In the genomic region with DNA sequence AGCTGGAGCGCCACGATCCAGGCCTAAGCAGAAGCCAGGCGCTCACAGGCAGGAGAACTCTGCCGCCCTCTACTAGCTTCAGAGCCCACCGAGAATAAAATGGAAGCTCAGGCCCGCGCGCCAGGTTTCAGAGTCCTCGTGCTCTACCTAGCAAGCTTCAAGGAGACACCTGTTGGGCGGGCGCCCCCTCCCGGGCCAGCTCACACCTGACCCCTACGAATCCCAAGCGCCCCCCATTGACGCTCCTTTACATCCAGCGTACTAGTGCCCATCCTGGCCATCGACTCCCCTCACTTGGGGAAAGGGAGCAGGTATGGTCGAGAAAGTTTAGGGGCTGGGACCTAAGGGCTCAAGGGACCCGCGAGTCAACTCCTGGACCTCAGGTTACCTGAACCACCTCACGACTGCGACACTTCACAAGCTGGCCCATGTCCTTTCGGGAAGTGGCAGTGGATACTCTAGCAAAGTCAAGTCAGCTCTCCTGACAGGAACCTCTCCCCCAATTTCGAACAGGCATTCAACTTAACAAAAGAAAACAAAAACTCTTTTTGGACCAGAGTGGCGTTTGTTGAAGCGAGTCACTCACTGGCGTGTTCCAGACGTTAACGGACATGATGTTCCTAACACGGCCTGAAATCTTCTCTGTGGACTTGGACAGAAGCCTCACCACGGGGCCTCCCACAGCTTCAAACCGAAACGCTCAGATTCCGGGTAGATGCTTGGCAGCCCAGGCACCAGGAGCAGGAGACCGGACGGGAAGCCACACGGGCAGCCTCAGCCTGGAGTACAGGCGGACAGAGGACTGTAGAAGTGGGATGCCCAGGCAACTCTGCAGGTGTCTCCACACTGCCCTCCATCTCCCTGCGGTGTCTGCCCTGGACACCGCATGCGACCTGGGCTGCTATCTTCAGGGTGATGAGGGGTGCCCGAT, we compare ENCODE assay signal across 8 mouse cellular contexts. TPM values are rescaled to one million over a fixed set of nuclear protein-coding genes. Genes with fewer than 3 reads are reported as not detected.
DNase-seq lines count a peak whose midpoint lies in the region; ATAC-seq and TF ChIP-seq lines count a peak whose summit lies in the region.

No protein-coding gene starts in this region.

- peaks cover 0 to 11% of the 10 kb centered on the region in 2 experiments; a peak in 1 of 4 replicates for H3K4me1 ChIP-seq in ES-E14 (ENCODE audit: control insufficient read depth in 2 of 2, insufficient read depth in 2 of 2, low read length in 2 of 2, poor library complexity in 1 of 2)
- peaks cover 53% of the 10 kb centered on the region for H3K4me1 ChIP-seq in embryonic facial prominence, embryonic 10.5 days
- H3K4me1 ChIP-seq in hindbrain, embryonic 16.5 days (ENCODE audit: control insufficient read depth, insufficient read depth, low read depth, low read length) = peaks cover 16% of the 10 kb centered on the region
- peaks cover 8% of the 10 kb centered on the region; the same call in 1 of the 2 replicates for H3K4me1 ChIP-seq in liver, embryonic 13.5 days (replicated peaks)
- H3K4me1 ChIP-seq in neural tube, embryonic 13.5 days (replicated peaks) = peaks cover 62% of the 10 kb centered on the region

- DNase-seq in ES-E14 (ENCODE audit: low read depth, low spot score) = peak; percentile 28
- DNase-seq in embryonic facial prominence, embryonic 10.5 days (ENCODE audit: low spot score) = peak; percentile 70
- DNase-seq in liver, embryonic 13.5 days = no peak
- no peak for DNase-seq in layer of hippocampus, adult 2 months (ENCODE audit: low spot score in 2 of 2)
- DNase-seq in frontal cortex, postnatal 36 days (ENCODE audit: low spot score in 2 of 2) = no peak

- H3K9me3 ChIP-seq in ES-E14 (ENCODE audit: control insufficient read depth, insufficient read depth, low read depth, low read length) = no peaks in the 10 kb centered on the region
- H3K9me3 ChIP-seq in embryonic facial prominence, embryonic 10.5 days = no peaks in the 10 kb centered on the region
- no peaks in the 10 kb centered on the region for H3K9me3 ChIP-seq in hindbrain, embryonic 16.5 days (ENCODE audit: control insufficient read depth, low read length)
- no peaks in the 10 kb centered on the region for H3K9me3 ChIP-seq in liver, embryonic 13.5 days (replicated peaks)
- H3K9me3 ChIP-seq in neural tube, embryonic 13.5 days = no peaks in the 10 kb centered on the region

- peak; percentile 15; the same call in 1 of the 2 replicates for ATAC-seq in hindbrain, embryonic 16.5 days
- peak; percentile 25; the same call in 1 of the 2 replicates for ATAC-seq in liver, embryonic 13.5 days (ENCODE audit: low read depth)
- ATAC-seq in neural tube, embryonic 13.5 days (ENCODE audit: low read depth) = peak; percentile 42; the same call in 1 of the 2 replicates
- no peak for ATAC-seq in frontal cortex, adult (ENCODE audit: low TSS enrichment)

- peak overlapping the region; percentile 60 for H3K4me2 ChIP-seq in hindbrain, embryonic 16.5 days (ENCODE audit: low read length)
- H3K4me2 ChIP-seq in liver, embryonic 13.5 days = peak overlapping the region; percentile 66
- H3K4me2 ChIP-seq in neural tube, embryonic 13.5 days = peak overlapping the region; percentile 74

- no peaks in the 10 kb centered on the region for H3K36me3 ChIP-seq in ES-E14 (ENCODE audit: control insufficient read depth, insufficient read depth, low read length, poor library complexity, severe bottlenecking)
- no peaks in the 10 kb centered on the region for H3K36me3 ChIP-seq in embryonic facial prominence, embryonic 10.5 days (replicated peaks)
- H3K36me3 ChIP-seq in hindbrain, embryonic 16.5 days (ENCODE audit: control insufficient read depth, insufficient read depth, low read length) = no peaks in the 10 kb centered on the region
- no peaks in the 10 kb centered on the region for H3K36me3 ChIP-seq in liver, embryonic 13.5 days
- H3K36me3 ChIP-seq in neural tube, embryonic 13.5 days = no peaks in the 10 kb centered on the region

- peaks cover 100% of the 10 kb centered on the region for H3K27me3 ChIP-seq in embryonic facial prominence, embryonic 10.5 days (replicated peaks; ENCODE audit: low read depth, poor library complexity, severe bottlenecking)
- peaks cover 16% of the 10 kb centered on the region for H3K27me3 ChIP-seq in hindbrain, embryonic 16.5 days (replicated peaks; ENCODE audit: control insufficient read depth, insufficient read depth, low read length)
- peaks cover 100% of the 10 kb centered on the region for H3K27me3 ChIP-seq in liver, embryonic 13.5 days
- peaks cover 94% of the 10 kb centered on the region for H3K27me3 ChIP-seq in neural tube, embryonic 13.5 days

- no peak overlapping the region for H3K27ac ChIP-seq in ES-E14 (ENCODE audit: insufficient read depth, low read depth, low read length, poor library complexity, severe bottlenecking)
- H3K27ac ChIP-seq in embryonic facial prominence, embryonic 10.5 days (replicated peaks) = peak overlapping the region; percentile 81
- H3K27ac ChIP-seq in hindbrain, embryonic 16.5 days (ENCODE audit: low read depth, low read length) = peak overlapping the region; percentile 83
- H3K27ac ChIP-seq in liver, embryonic 13.5 days = no peak overlapping the region
- H3K27ac ChIP-seq in neural tube, embryonic 13.5 days (replicated peaks) = peak overlapping the region; percentile 67
- no peak overlapping the region for H3K27ac ChIP-seq in layer of hippocampus, adult 2 months

- peak overlapping the region; percentile 64 to 80 for H3K4me3 ChIP-seq in ES-E14 (ENCODE audit: insufficient read depth in 1 of 2, low read depth in 1 of 2, low read length in 2 of 2, poor library complexity in 1 of 2, severe bottlenecking in 1 of 2)
- H3K4me3 ChIP-seq in embryonic facial prominence, embryonic 10.5 days = peak overlapping the region; percentile 73
- peak overlapping the region; percentile 50 for H3K4me3 ChIP-seq in hindbrain, embryonic 16.5 days (ENCODE audit: low read length)
- peak overlapping the region; percentile 50 for H3K4me3 ChIP-seq in liver, embryonic 13.5 days (replicated peaks)
- H3K4me3 ChIP-seq in neural tube, embryonic 13.5 days = peak overlapping the region; percentile 59
- no peak overlapping the region for H3K4me3 ChIP-seq in layer of hippocampus, adult 2 months

- in situ Hi-C loops in ES-E14 (cut with MboI; ENCODE audit: low sequenced_read_pairs in 2 of 2, unreplicated experiment in 2 of 2) = loop anchor here (5.0 kb wide), 3 partner anchors 635 to 670 kb away; a partner anchor contains a TSS

- H3K9ac ChIP-seq in ES-E14 (ENCODE audit: insufficient read depth, low read depth, low read length, poor library complexity, severe bottlenecking) = peak overlapping the region; percentile 33
- H3K9ac ChIP-seq in hindbrain, embryonic 16.5 days (ENCODE audit: low read depth, low read length) = peak overlapping the region; percentile 62
- no peak overlapping the region for H3K9ac ChIP-seq in liver, embryonic 13.5 days
- peak overlapping the region; percentile 79 for H3K9ac ChIP-seq in neural tube, embryonic 13.5 days

- no peak for TF ChIP-seq CTCF in layer of hippocampus, adult 2 months (conservative IDR thresholded peaks at IDR 0.05)

- under 1% methylated on average over 42 of the region's 42 CpGs for WGBS in embryonic facial prominence, embryonic 10.5 days
- under 1% methylated on average over 41 of the region's 42 CpGs for WGBS in hindbrain, embryonic 16.5 days
- 2% methylated on average over 42 of the region's 42 CpGs for WGBS in liver, embryonic 13.5 days (ENCODE audit: insufficient replicate concordance)
- under 1% methylated on average over 42 of the region's 42 CpGs for WGBS in neural tube, embryonic 13.5 days

TF ChIP-seq in ES-E14, 5 proteins besides CTCF, POLR2A, EP300 and RAD21:
- TF ChIP-seq ZNF384 (IDR thresholded peaks at IDR 0.05; ENCODE audit: low read depth, low read length) (no peak), CHD2 (IDR thresholded peaks at IDR 0.05; ENCODE audit: low read depth, low read length) (no peak), ZC3H11A (IDR thresholded peaks at IDR 0.05; ENCODE audit: borderline replicate concordance, low read depth, low read length) (no peak), HCFC1 (IDR thresholded peaks at IDR 0.05; ENCODE audit: borderline replicate concordance, insufficient read depth, low read length) (no peak), MAFK (IDR thresholded peaks at IDR 0.05; ENCODE audit: insufficient read depth, low read depth, low read length) (no peak)

RNA-seq across cellular contexts. Expression of a gene that starts 1.0 kb away (rescaled TPM):
- 1.7 and 5.2 TPM in 2 replicates for total RNA-seq in ES-E14 (2012; rRNA removed)
- polyA plus RNA-seq in embryonic facial prominence, embryonic 10.5 days (2016; fragmentation: Nextera tagmentation; extraction: Ambion mirVana) = 4.8 and 8.2 TPM in 2 replicates
- 19.3 and 22.6 TPM in 2 replicates for polyA plus RNA-seq in hindbrain, embryonic 16.5 days (2015; fragmentation: Nextera tagmentation; extraction: Ambion mirVana)
- 0.25 and 0.49 TPM in 2 replicates for polyA plus RNA-seq in liver, embryonic 13.5 days (2015; fragmentation: Nextera tagmentation; extraction: Ambion mirVana)
- 12.3 and 20.0 TPM in 2 replicates for polyA plus RNA-seq in neural tube, embryonic 13.5 days (2015; fragmentation: Nextera tagmentation; extraction: Ambion mirVana)
- total RNA-seq in layer of hippocampus, adult 2 months (2021) = under 1 TPM in 1 of 2 experiments, not detected in 1; 0.54 TPM

Comparison
In these comparisons a context has a peak if more than half of its experiments do, and no peak if none do; other contexts are left out.
1. DNase-seq: peak in ES-E14 (single experiment) and embryonic facial prominence, embryonic 10.5 days (single experiment); none in liver, embryonic 13.5 days (single experiment), layer of hippocampus, adult 2 months (0 of 2) and frontal cortex, postnatal 36 days (0 of 2).
2. H3K27ac ChIP-seq: peak in embryonic facial prominence, embryonic 10.5 days (single experiment), hindbrain, embryonic 16.5 days (single experiment) and neural tube, embryonic 13.5 days (single experiment); none in ES-E14 (single experiment), liver, embryonic 13.5 days (single experiment) and layer of hippocampus, adult 2 months (single experiment).
3. Peak in every context shown above with its lines, with median percentiles within 50 percentile points of each other: H3K4me2 ChIP-seq.